Mouse (Mus musculus): ENCODE measurements around the gene Nol7.

DNA sequence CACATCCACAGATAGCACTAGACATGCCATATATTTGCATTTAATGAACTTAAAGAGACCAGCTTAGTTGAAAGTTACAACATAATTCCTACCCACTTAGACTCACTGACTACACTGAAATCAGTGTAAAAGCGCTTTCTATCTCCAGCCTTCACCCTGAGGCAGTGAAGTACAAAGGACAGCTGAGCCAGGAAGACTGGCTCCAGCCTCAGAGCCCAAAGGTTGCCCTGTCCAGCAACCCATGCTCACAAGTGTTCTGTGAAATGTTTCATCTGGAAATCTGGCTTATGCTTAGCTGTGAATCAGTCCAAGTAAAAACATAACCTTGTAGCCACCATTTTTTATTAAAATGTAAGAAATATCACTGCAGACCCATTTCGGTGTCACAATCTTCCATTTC, 15.4 kb downstream of the Nol7 start:
- TF ChIP-seq MAZ (IDR thresholded peaks at IDR 0.05; ENCODE audit: low read depth, low read length) (no peak), POLR2A (IDR thresholded peaks at IDR 0.05; ENCODE audit: low read depth, low read length) (no peak), MAFK (IDR thresholded peaks at IDR 0.05; ENCODE audit: insufficient replicate concordance, low read length) (no peak), SMC3 (IDR thresholded peaks at IDR 0.05; ENCODE audit: low read depth, low read length) (no peak), ETS1 (conservative IDR thresholded peaks at IDR 0.05; ENCODE audit: low read depth, low read length) (no peak), CTCF (conservative IDR thresholded peaks at IDR 0.05 in 1 of 2, IDR thresholded peaks at IDR 0.05 in 1 of 2; ENCODE audit: low read depth in 2 of 2, low read length in 2 of 2) (no peak), POLR2AphosphoS2 (IDR thresholded peaks at IDR 0.05; ENCODE audit: low read depth, low read length) (no peak), EP300 (IDR thresholded peaks at IDR 0.05; ENCODE audit: low read length) (no peak), MAX (IDR thresholded peaks at IDR 0.05; ENCODE audit: low read length) (no peak), USF2 (conservative IDR thresholded peaks at IDR 0.05; ENCODE audit: low read depth, low read length) (no peak)
